Mouse (Mus musculus) neural tube, embryonic 11.5 days (tissue): Measurements from ENCODE around the gene Eng. TPM values are rescaled to one million over a fixed set of nuclear protein-coding genes. Genes with fewer than 3 reads are reported as not detected.

Source experiments
- ATAC-seq: fragments of 200-750 bp; cut with Nextera tagmentation; 2 replicates; pipeline ENCODE4 v1.8.0; 2017; ENCODE audit warnings: moderate number of reproducible peaks, mild to moderate bottlenecking, moderate TSS enrichment, moderate library complexity; ENCODE audit not compliant: insufficient read depth, low FRiP score, low TSS enrichment
- DNase-seq: peaks from one replicate; pipeline ENCODE4 v3.0.0-alpha.2; 2015; ENCODE audit warnings: low spot score
- H3K27ac ChIP-seq: fragments of 300-500 bp; sonication (generic); 2 replicates; pipeline ENCODE4 v1.5.1; 2014; ENCODE audit warnings: low read depth, mild to moderate bottlenecking, low read length
- H3K27me3 ChIP-seq: fragments of 300-500 bp; sonication (generic); 2 replicates; pipeline ENCODE4 v1.6.1; 2014; ENCODE audit warnings: mild to moderate bottlenecking, low read length, mixed read lengths; ENCODE audit not compliant: control insufficient read depth, insufficient read depth
- H3K36me3 ChIP-seq: fragments of 300-500 bp; sonication (generic); 2 replicates; pipeline ENCODE4 v1.6.1; 2014; ENCODE audit warnings: mild to moderate bottlenecking, low read length, moderate library complexity, mixed read lengths; ENCODE audit not compliant: control insufficient read depth, insufficient read depth
- H3K4me1 ChIP-seq: fragments of 300-500 bp; sonication (generic); 2 replicates; pipeline ENCODE4 v1.6.1; 2014; ENCODE audit warnings: low read length, mixed read lengths; ENCODE audit not compliant: control insufficient read depth, insufficient read depth
- H3K4me2 ChIP-seq: fragments of 300-500 bp; sonication (generic); 2 replicates; pipeline ENCODE4 v1.6.1; 2014; ENCODE audit warnings: low read depth, mild to moderate bottlenecking, moderate library complexity
- H3K4me3 ChIP-seq: fragments of 300-500 bp; sonication (generic); 2 replicates; pipeline ENCODE4 v1.5.1; 2014; ENCODE audit warnings: low read depth, low read length
- H3K9ac ChIP-seq: fragments of 300-500 bp; sonication (generic); 2 replicates; pipeline ENCODE4 v1.6.1; 2014; ENCODE audit warnings: mild to moderate bottlenecking, low read length
- H3K9me3 ChIP-seq: fragments of 300-500 bp; sonication (generic); 2 replicates; pipeline ENCODE4 v1.6.1; 2016; ENCODE audit warnings: low read length; ENCODE audit not compliant: control insufficient read depth
- WGBS: fragments of 180-500 bp; shearing (Covaris S2); extraction: QIAGEN DNeasy Blood & Tissue Kit; methylation state at CpG from one replicate; pipeline ENCODE4 v1.1.7; 2014; 5-methylcytosine and 5-hydroxymethylcytosine counted together
- polyA plus RNA-seq: library from polyadenylated mRNA; unstranded; fragments of >200 nt; fragmentation: Nextera tagmentation; extraction: Ambion mirVana; gene quantifications from 2 replicates; pipeline ENCODE4 v1.2.1, GENCODE M21; 2014

The Eng gene
- polyA plus RNA-seq, 1 experiment from 2014 or later: 26.8 TPM

- Histone ChIP-seq H3K36me3 (no peaks in the 10 kb centered on the region), H3K9ac (no peak overlapping the region), H3K4me1 (no peaks in the 10 kb centered on the region), H3K27me3 (no peaks in the 10 kb centered on the region), H3K4me2 (no peak overlapping the region), H3K4me3 (no peak overlapping the region), H3K9me3 (no peaks in the 10 kb centered on the region), H3K27ac (no peak overlapping the region)
- WGBS: 87% methylated on average over 3 of the region's 3 CpGs
- DNase-seq: no peak
- ATAC-seq: no peak
Observed at GRCm38 (mm10) chr2:32676821-32677220, 30.4 kb downstream of the Eng start.

- Histone ChIP-seq H3K4me2 (no peak overlapping the region), H3K4me1 (no peaks in the 10 kb centered on the region), H3K4me3 (no peak overlapping the region), H3K36me3 (no peaks in the 10 kb centered on the region), H3K27ac (no peak overlapping the region), H3K9me3 (no peaks in the 10 kb centered on the region), H3K9ac (no peak overlapping the region), H3K27me3 (no peaks in the 10 kb centered on the region)
- 94% methylated on average over 7 of the region's 7 CpGs for WGBS
- DNase-seq: no peak
- ATAC-seq: no peak
Observed at GRCm38 (mm10) chr2:32677683-32678082, 31.3 kb downstream of the Eng start.

- Histone ChIP-seq H3K4me1 (no peaks in the 10 kb centered on the region), H3K9me3 (no peaks in the 10 kb centered on the region), H3K9ac (no peak overlapping the region), H3K27ac (no peak overlapping the region), H3K27me3 (no peaks in the 10 kb centered on the region), H3K36me3 (peaks cover 6% of the 10 kb centered on the region; the same call in 1 of the 2 replicates), H3K4me2 (no peak overlapping the region), H3K4me3 (no peak overlapping the region)
- DNase-seq (no peak), ATAC-seq (no peak)
- WGBS: 55% methylated on average over 7 of the region's 7 CpGs
Observed at GRCm38 (mm10) chr2:32680051-32680451, 33.7 kb downstream of the Eng start.

GRCm38 (mm10) chr2:32680961-32681650, 34.7 kb downstream of the Eng start:
- Histone ChIP-seq H3K27me3 (no peaks in the 10 kb centered on the region), H3K4me2 (no peak overlapping the region), H3K36me3 (peaks cover 9% of the 10 kb centered on the region; the same call in 1 of the 2 replicates), H3K4me3 (no peak overlapping the region), H3K27ac (no peak overlapping the region), H3K9me3 (no peaks in the 10 kb centered on the region), H3K4me1 (no peaks in the 10 kb centered on the region), H3K9ac (no peak overlapping the region)
- ATAC-seq (no peak), DNase-seq (no peak)
- 90% methylated on average over 19 of the region's 19 CpGs for WGBS

GRCm38 (mm10) chr2:32681754-32682153, 35.4 kb downstream of the Eng start:
- Histone ChIP-seq H3K27me3 (no peaks in the 10 kb centered on the region), H3K4me3 (no peak overlapping the region), H3K4me1 (no peaks in the 10 kb centered on the region), H3K4me2 (no peak overlapping the region), H3K9ac (no peak overlapping the region), H3K27ac (no peak overlapping the region), H3K9me3 (no peaks in the 10 kb centered on the region), H3K36me3 (peaks cover 11% of the 10 kb centered on the region; the same call in 1 of the 2 replicates)
- ATAC-seq (no peak), DNase-seq (no peak)
- WGBS: 68% methylated on average over 6 of the region's 6 CpGs

GRCm38 (mm10) chr2:32682721-32683417, 36.5 kb downstream of the Eng start:
- H3K9me3 ChIP-seq: no peaks in the 10 kb centered on the region
- H3K9ac ChIP-seq: no peak overlapping the region
- no peaks in the 10 kb centered on the region for H3K27me3 ChIP-seq
- DNase-seq (no peak), ATAC-seq (no peak)
- no peak overlapping the region for H3K27ac ChIP-seq
- no peak overlapping the region for H3K4me3 ChIP-seq
- H3K4me2 ChIP-seq: no peak overlapping the region
- 80% methylated on average over 14 of the region's 14 CpGs for WGBS
- H3K4me1 ChIP-seq: no peaks in the 10 kb centered on the region
- H3K36me3 ChIP-seq: peaks cover 11% of the 10 kb centered on the region; the same call in 1 of the 2 replicates

- Histone ChIP-seq H3K9me3 (no peaks in the 10 kb centered on the region), H3K4me3 (no peak overlapping the region), H3K27ac (no peak overlapping the region), H3K4me2 (no peak overlapping the region), H3K36me3 (peaks cover 11% of the 10 kb centered on the region; the same call in 1 of the 2 replicates), H3K9ac (no peak overlapping the region), H3K27me3 (no peaks in the 10 kb centered on the region), H3K4me1 (no peaks in the 10 kb centered on the region)
- 95% methylated on average over 10 of the region's 10 CpGs for WGBS
- ATAC-seq (no peak), DNase-seq (no peak)
Observed at GRCm38 (mm10) chr2:32683701-32684100, 37.3 kb downstream of the Eng start.

GRCm38 (mm10) chr2:32684681-32685428, 38.5 kb downstream of the Eng start:
- DNase-seq: no peak
- no peak for ATAC-seq
- no peaks in the 10 kb centered on the region for H3K4me1 ChIP-seq
- H3K27ac ChIP-seq: no peak overlapping the region
- no peak overlapping the region for H3K4me2 ChIP-seq
- no peak overlapping the region for H3K9ac ChIP-seq
- no peaks in the 10 kb centered on the region for H3K27me3 ChIP-seq
- H3K36me3 ChIP-seq: peaks cover 11% of the 10 kb centered on the region; the same call in 1 of the 2 replicates
- no peaks in the 10 kb centered on the region for H3K9me3 ChIP-seq
- WGBS: 93% methylated on average over 15 of the region's 15 CpGs
- H3K4me3 ChIP-seq: no peak overlapping the region
